Mouse (Mus musculus): ENCODE results near the gene Mal.

Mal gene

GRCm38 (mm10) chr2:127656086-127656720 lies at the start of gene Mal:
Gene Mal (minus strand): TSS chr2:127656695.
- ATAC-seq (ENCODE audit: low TSS enrichment): peak; percentile 59

GRCm38 (mm10) chr2:127705267-127705666 lies 48.8 kb upstream of the Mal start:
- no peak for ATAC-seq (ENCODE audit: low TSS enrichment)

- no peak for ATAC-seq (ENCODE audit: low TSS enrichment)
Observed at GRCm38 (mm10) chr2:127689239-127689638, 32.7 kb upstream of the Mal start.

- ATAC-seq (ENCODE audit: low TSS enrichment): peak; percentile 95
Observed at GRCm38 (mm10) chr2:127683687-127684331, 27.3 kb upstream of the Mal start.

GRCm38 (mm10) chr2:127667843-127668506 lies 11.5 kb upstream of the Mal start:
- ATAC-seq (ENCODE audit: low TSS enrichment): peak; percentile 55; the same call in 1 of the 2 replicates

- ATAC-seq (ENCODE audit: low TSS enrichment): no peak
Observed at GRCm38 (mm10) chr2:127667015-127667414, 10.5 kb upstream of the Mal start.

GRCm38 (mm10) chr2:127662708-127663107 lies 6.2 kb upstream of the Mal start:
- ATAC-seq (ENCODE audit: low TSS enrichment): no peak

- no peak for ATAC-seq (ENCODE audit: low TSS enrichment)
Observed at GRCm38 (mm10) chr2:127655419-127655818, 1.1 kb downstream of the Mal start.

GRCm38 (mm10) chr2:127654786-127655185 lies 1.7 kb downstream of the Mal start:
- no peak for ATAC-seq (ENCODE audit: low TSS enrichment)

- no peak for ATAC-seq (ENCODE audit: low TSS enrichment)
Observed at GRCm38 (mm10) chr2:127652805-127653204, 3.7 kb downstream of the Mal start.

GRCm38 (mm10) chr2:127652335-127652734 lies 4.2 kb downstream of the Mal start:
- ATAC-seq (ENCODE audit: low TSS enrichment): no peak

- ATAC-seq (ENCODE audit: low TSS enrichment): no peak
Observed at GRCm38 (mm10) chr2:127651601-127652000, 4.9 kb downstream of the Mal start.

- no peak for ATAC-seq (ENCODE audit: low TSS enrichment)
Observed at GRCm38 (mm10) chr2:127649921-127650320, 6.6 kb downstream of the Mal start.

GRCm38 (mm10) chr2:127648145-127648544 lies 8.3 kb downstream of the Mal start:
- no peak for ATAC-seq (ENCODE audit: low TSS enrichment)

- no peak for ATAC-seq (ENCODE audit: low TSS enrichment)
Observed at GRCm38 (mm10) chr2:127646875-127647274, 9.6 kb downstream of the Mal start.

- ATAC-seq (ENCODE audit: low TSS enrichment): no peak
Observed at GRCm38 (mm10) chr2:127643728-127644704, 12.5 kb downstream of the Mal start.

- ATAC-seq (ENCODE audit: low TSS enrichment): no peak
Observed at GRCm38 (mm10) chr2:127638973-127639372, 17.5 kb downstream of the Mal start.

- ATAC-seq (ENCODE audit: low TSS enrichment): no peak
Observed at GRCm38 (mm10) chr2:127635581-127635980, 20.9 kb downstream of the Mal start.

- ATAC-seq (ENCODE audit: low TSS enrichment): no peak
Observed at GRCm38 (mm10) chr2:127632601-127633000, 23.9 kb downstream of the Mal start.

- peak; percentile 59 for ATAC-seq (ENCODE audit: low TSS enrichment)
Observed at GRCm38 (mm10) chr2:127627990-127628570, 28.4 kb downstream of the Mal start.

- peak; percentile 77 for ATAC-seq (ENCODE audit: low TSS enrichment)
Observed at GRCm38 (mm10) chr2:127627354-127627753, 29.1 kb downstream of the Mal start.
